Mouse (Mus musculus): ENCODE results near the gene Acot7. TPM values are rescaled to one million over a fixed set of nuclear protein-coding genes. Genes with fewer than 3 reads are reported as not detected.

The Acot7 gene
- polyA plus RNA-seq, 1 experiment from 2014 or later = 269 TPM

DNA sequence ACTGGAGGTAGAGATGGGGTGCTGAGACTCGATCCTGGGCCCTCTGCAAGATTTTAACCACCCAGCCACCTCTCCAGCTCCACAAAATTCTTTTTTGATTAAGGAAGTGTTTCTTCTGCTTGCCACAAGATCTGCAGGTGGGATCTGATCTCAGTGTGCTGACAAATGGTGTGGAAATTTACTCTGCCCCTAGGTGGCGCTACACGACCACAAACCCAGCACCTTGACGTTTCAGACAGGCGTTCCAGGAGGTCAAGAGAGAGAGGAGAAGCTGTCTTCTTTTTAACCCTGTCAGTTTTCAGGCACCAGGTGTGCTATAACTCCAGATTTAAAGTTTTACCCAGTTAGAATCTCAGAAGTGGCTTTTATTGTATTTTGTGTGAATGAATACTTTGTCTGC, 4.9 kb upstream of the Acot7 start:
- H3K4me3 ChIP-seq (replicated peaks; ENCODE audit: low read length) = no peak overlapping the region
- WGBS = under 1% methylated on average over 5 of the region's 5 CpGs
- peaks cover 3% of the 10 kb centered on the region; the same call in 1 of the 2 replicates for H3K4me1 ChIP-seq (replicated peaks; ENCODE audit: control insufficient read depth, insufficient read depth, low read length)
- no peak overlapping the region for H3K27ac ChIP-seq (ENCODE audit: low read length)
- no peak overlapping the region for H3K4me2 ChIP-seq (ENCODE audit: low read length)
- H3K36me3 ChIP-seq (ENCODE audit: control insufficient read depth, insufficient read depth) = no peaks in the 10 kb centered on the region
- 0 out of 2 replicates have a peak, but pooled peaks cover 2% of the 10 kb centered on the region for H3K9me3 ChIP-seq (ENCODE audit: control insufficient read depth, low read length)
- ATAC-seq = no peak
- H3K27me3 ChIP-seq (replicated peaks; ENCODE audit: control insufficient read depth, insufficient read depth, low read length) = peaks cover 3% of the 10 kb centered on the region
- H3K9ac ChIP-seq (replicated peaks; ENCODE audit: low read depth, low read length) = no peak overlapping the region

DNA sequence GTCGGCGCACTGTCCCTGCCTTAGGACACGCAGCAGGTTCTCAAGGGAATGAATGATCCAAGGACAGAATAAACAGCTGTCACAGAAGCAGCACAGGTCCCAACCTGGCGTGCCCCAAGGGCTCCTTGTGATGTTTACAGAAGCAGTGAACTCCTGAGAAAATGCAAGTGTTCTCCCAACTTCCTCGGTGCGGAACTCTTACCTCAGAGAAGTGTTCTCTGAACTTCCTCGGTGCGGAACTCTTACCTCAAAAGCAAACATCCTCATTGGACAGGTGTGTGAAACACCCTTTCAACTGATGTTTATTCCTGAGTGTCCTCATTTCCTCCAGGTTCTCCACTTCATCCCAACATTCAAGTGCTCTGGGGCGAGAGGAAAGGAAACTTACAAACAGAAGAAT, 4.0 kb upstream of the Acot7 start:
- H3K9me3 ChIP-seq (ENCODE audit: control insufficient read depth, low read length) = 0 out of 2 replicates have a peak, but pooled peaks cover 2% of the 10 kb centered on the region
- H3K27ac ChIP-seq (ENCODE audit: low read length) = no peak overlapping the region
- peaks cover 3% of the 10 kb centered on the region for H3K27me3 ChIP-seq (replicated peaks; ENCODE audit: control insufficient read depth, insufficient read depth, low read length)
- 83% methylated on average over 9 of the region's 9 CpGs for WGBS
- ATAC-seq = no peak
- H3K4me3 ChIP-seq (replicated peaks; ENCODE audit: low read length) = no peak overlapping the region
- H3K36me3 ChIP-seq (ENCODE audit: control insufficient read depth, insufficient read depth) = no peaks in the 10 kb centered on the region
- peaks cover 6% of the 10 kb centered on the region; the same call in 1 of the 2 replicates for H3K4me1 ChIP-seq (replicated peaks; ENCODE audit: control insufficient read depth, insufficient read depth, low read length)
- no peak overlapping the region for H3K4me2 ChIP-seq (ENCODE audit: low read length)
- no peak overlapping the region for H3K9ac ChIP-seq (replicated peaks; ENCODE audit: low read depth, low read length)

DNA sequence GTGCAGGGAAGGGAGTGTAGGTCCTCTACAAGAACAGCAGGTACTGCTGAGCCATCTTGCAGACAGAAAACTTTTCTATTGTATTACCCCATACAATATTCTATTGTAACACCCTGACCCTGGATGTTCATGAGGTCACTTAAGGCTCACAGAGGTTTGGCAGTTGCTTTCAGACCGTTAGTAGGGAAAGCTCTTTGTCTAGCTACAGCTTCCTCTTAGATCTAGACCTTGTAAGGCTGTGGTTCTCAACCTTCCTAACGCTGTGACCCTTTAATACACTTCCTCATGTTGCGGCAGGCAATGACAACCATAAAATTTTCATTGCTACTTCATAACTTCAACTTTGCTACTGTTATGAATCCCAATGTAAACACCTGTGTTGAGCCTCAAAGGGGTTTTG, 1.3 kb upstream of the Acot7 start:
- Histone ChIP-seq H3K27me3 (replicated peaks; ENCODE audit: control insufficient read depth, insufficient read depth, low read length) (peaks cover 3% of the 10 kb centered on the region), H3K36me3 (ENCODE audit: control insufficient read depth, insufficient read depth) (no peaks in the 10 kb centered on the region), H3K27ac (ENCODE audit: low read length) (no peak overlapping the region), H3K9ac (replicated peaks; ENCODE audit: low read depth, low read length) (no peak overlapping the region), H3K4me3 (replicated peaks; ENCODE audit: low read length) (no peak overlapping the region), H3K9me3 (ENCODE audit: control insufficient read depth, low read length) (0 out of 2 replicates have a peak, but pooled peaks cover under 1% of the 10 kb centered on the region), H3K4me2 (ENCODE audit: low read length) (no peak overlapping the region), H3K4me1 (replicated peaks; ENCODE audit: control insufficient read depth, insufficient read depth, low read length) (peaks cover 19% of the 10 kb centered on the region)
- ATAC-seq = no peak
- 82% methylated on average over 3 of the region's 3 CpGs for WGBS

DNA sequence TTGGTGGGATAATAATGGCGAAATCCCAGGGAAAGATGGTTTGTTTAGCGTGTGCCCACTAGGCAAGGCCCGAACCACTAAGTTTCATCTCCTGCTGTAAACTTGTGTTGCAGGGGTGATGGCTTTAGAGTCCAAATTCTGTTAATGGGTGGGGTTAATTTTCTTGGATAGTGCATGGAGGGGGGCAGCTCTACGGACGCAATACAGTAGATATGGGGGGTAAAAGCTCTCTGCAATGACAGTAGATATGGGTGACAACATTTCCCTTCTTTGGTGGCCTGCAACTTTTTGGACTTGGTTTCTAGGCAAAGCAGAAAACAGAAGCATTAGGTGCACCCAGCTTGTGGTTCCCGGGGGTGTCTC, 779 bp upstream of the Acot7 start:
- ATAC-seq = no peak
- peak overlapping the region; percentile 96 for H3K4me2 ChIP-seq (ENCODE audit: low read length)
- peak overlapping the region; percentile 88 for H3K4me3 ChIP-seq (replicated peaks; ENCODE audit: low read length)
- no peak overlapping the region for H3K27ac ChIP-seq (ENCODE audit: low read length)
- 69% methylated on average over 6 of the region's 6 CpGs for WGBS
- peaks cover 3% of the 10 kb centered on the region for H3K27me3 ChIP-seq (replicated peaks; ENCODE audit: control insufficient read depth, insufficient read depth, low read length)
- H3K4me1 ChIP-seq (replicated peaks; ENCODE audit: control insufficient read depth, insufficient read depth, low read length) = peaks cover 19% of the 10 kb centered on the region
- H3K36me3 ChIP-seq (ENCODE audit: control insufficient read depth, insufficient read depth) = no peaks in the 10 kb centered on the region
- no peaks in the 10 kb centered on the region for H3K9me3 ChIP-seq (ENCODE audit: control insufficient read depth, low read length)
- peak overlapping the region; percentile 90 for H3K9ac ChIP-seq (replicated peaks; ENCODE audit: low read depth, low read length)

DNA sequence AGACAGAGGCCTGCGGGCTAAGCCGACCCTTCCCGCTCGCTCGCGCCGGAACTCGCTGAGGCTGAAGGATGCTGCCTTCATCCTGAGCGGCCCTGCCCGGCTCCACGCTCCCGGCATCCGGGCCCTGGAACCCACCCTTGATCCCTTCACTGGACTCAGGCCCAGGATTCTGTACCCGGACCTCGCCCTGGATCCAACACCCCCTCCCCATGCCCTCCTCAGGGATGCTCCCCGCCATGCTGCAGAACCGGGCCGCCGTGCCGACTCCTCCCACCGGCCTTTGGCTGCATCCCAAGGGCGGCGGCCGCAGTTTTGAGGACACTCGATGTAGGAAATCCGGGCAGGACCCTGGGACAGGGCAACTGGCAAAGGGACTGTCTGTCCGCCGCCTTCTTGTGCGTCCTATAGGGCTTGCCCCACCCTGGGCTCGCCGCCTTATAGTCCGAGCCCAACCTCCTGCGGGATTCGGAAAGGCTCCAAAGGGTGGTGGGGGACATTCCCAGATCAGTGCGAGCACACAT, 470 bp downstream of the Acot7 start:
- Histone ChIP-seq H3K4me2 (ENCODE audit: low read length) (peak overlapping the region; percentile 92), H3K27ac (ENCODE audit: low read length) (no peak overlapping the region; the same call in 1 of the 2 replicates), H3K36me3 (ENCODE audit: control insufficient read depth, insufficient read depth) (no peaks in the 10 kb centered on the region), H3K9ac (replicated peaks; ENCODE audit: low read depth, low read length) (peak overlapping the region; percentile 74), H3K4me3 (replicated peaks; ENCODE audit: low read length) (peak overlapping the region; percentile 88), H3K9me3 (ENCODE audit: control insufficient read depth, low read length) (no peaks in the 10 kb centered on the region), H3K27me3 (replicated peaks; ENCODE audit: control insufficient read depth, insufficient read depth, low read length) (peaks cover 3% of the 10 kb centered on the region), H3K4me1 (replicated peaks; ENCODE audit: control insufficient read depth, insufficient read depth, low read length) (peaks cover 19% of the 10 kb centered on the region)
- ATAC-seq = peak; percentile 70
- under 1% methylated on average over 35 of the region's 35 CpGs for WGBS

DNA sequence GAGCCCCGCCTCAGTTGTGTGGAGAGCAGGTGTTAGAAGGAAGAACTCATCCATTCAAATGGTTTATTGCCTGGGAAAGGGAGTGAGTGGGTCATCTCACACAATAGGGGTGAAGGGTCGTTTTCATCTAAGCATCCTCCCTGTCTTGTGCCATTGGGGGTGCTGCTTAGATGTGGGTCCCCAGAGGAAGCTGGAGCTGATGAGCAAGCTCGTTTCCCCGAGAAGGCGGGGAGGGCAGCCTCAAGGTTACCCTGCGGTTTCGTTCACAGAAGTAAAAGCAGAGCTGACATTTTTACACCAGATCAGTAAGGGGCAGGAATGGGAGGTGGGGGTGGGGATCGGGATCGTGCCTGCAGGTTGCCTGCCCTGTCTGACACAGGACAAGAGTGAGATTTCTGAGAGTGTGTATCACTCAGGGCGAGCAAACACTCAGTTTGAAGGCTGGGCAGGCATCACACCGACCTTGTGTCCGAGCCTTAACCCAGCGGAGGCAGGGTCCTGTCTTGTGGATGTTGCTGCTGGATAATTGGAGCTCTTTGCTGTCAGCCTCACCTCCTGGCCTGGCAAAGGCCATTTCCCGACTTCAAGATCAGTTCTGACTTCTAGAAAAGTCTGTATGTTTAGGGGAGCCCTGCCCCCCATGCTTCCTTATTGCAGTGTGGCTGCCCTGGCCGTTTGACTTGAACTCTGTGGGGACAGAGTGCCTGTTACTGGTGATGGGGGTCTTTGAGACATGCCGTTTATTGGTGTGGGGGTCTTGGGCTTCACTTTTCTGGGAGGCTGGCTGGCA, 1.2 kb downstream of the Acot7 start:
- Histone ChIP-seq H3K27ac (ENCODE audit: low read length) (no peak overlapping the region), H3K27me3 (replicated peaks; ENCODE audit: control insufficient read depth, insufficient read depth, low read length) (peaks cover 3% of the 10 kb centered on the region; the same call in 1 of the 2 replicates), H3K36me3 (ENCODE audit: control insufficient read depth, insufficient read depth) (no peaks in the 10 kb centered on the region), H3K4me2 (ENCODE audit: low read length) (peak overlapping the region; percentile 92), H3K4me3 (replicated peaks; ENCODE audit: low read length) (peak overlapping the region; percentile 88), H3K9ac (replicated peaks; ENCODE audit: low read depth, low read length) (peak overlapping the region; percentile 74), H3K4me1 (replicated peaks; ENCODE audit: control insufficient read depth, insufficient read depth, low read length) (peaks cover 19% of the 10 kb centered on the region), H3K9me3 (ENCODE audit: control insufficient read depth, low read length) (no peaks in the 10 kb centered on the region)
- no peak for ATAC-seq
- WGBS = 28% methylated on average over 16 of the region's 16 CpGs

DNA sequence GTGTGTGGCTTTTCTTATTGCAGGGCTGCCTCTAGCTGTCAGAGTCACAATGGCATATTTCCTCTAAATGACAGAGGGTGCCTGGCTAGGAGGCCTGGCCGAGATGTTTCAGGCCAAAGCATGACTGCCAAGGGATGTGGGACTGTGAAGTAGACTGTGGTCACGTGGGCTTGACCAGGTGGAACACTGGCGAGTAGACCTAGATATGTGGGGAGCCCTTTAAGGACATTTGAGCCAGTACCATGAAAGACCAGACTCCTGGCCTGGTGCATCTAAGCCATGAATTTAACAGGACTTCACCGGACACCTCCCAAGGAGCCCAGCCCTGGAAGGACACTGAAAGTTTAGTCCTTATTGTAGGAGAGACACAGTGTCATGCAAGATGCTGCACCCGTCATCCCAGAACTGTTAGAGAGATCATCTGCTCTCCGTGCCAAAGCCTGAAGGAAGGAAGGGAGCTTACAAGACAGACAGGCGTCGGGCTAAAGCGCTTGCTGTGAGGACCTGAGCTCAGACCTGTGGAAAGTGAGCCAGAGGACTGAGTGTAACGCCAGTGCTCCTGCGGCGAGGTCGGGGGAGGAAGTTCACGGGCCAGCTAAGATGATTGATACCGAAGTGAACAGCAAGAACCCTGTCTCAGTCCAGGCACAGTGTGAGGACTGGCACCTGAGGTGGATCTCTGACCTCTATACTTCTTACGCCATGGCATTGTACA, 2.2 kb downstream of the Acot7 start:
- Histone ChIP-seq H3K4me2 (ENCODE audit: low read length) (peak overlapping the region; percentile 92; the same call in 1 of the 2 replicates), H3K36me3 (ENCODE audit: control insufficient read depth, insufficient read depth) (no peaks in the 10 kb centered on the region), H3K4me1 (replicated peaks; ENCODE audit: control insufficient read depth, insufficient read depth, low read length) (peaks cover 28% of the 10 kb centered on the region), H3K9ac (replicated peaks; ENCODE audit: low read depth, low read length) (no peak overlapping the region), H3K27ac (ENCODE audit: low read length) (no peak overlapping the region), H3K9me3 (ENCODE audit: control insufficient read depth, low read length) (no peaks in the 10 kb centered on the region), H3K27me3 (replicated peaks; ENCODE audit: control insufficient read depth, insufficient read depth, low read length) (peaks cover 3% of the 10 kb centered on the region; the same call in 1 of the 2 replicates), H3K4me3 (replicated peaks; ENCODE audit: low read length) (no peak overlapping the region)
- no peak for ATAC-seq
- WGBS = 89% methylated on average over 16 of the region's 16 CpGs

DNA sequence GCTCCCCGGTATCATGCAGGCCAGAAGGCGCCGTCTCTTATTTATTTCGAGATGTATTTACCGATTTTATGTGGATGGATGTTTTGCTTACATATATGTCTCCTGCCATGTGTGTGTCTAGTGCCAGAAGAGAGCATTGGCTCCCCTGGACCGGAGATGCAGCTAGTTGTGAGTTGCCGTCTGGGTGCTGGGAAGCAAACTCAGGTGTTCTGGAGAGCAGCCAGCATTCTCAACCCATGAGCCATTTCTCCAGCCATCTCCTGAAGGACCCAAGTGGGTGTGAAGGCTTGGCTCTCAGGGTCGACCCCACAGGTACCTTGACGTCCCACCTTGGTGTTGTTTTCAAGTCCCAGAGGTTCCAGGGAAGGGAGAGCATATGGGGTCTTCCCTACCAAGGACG, 4.3 kb downstream of the Acot7 start:
- Histone ChIP-seq H3K9me3 (ENCODE audit: control insufficient read depth, low read length) (no peaks in the 10 kb centered on the region), H3K27ac (ENCODE audit: low read length) (no peak overlapping the region), H3K9ac (replicated peaks; ENCODE audit: low read depth, low read length) (no peak overlapping the region), H3K27me3 (replicated peaks; ENCODE audit: control insufficient read depth, insufficient read depth, low read length) (no peaks in the 10 kb centered on the region), H3K36me3 (ENCODE audit: control insufficient read depth, insufficient read depth) (no peaks in the 10 kb centered on the region), H3K4me1 (replicated peaks; ENCODE audit: control insufficient read depth, insufficient read depth, low read length) (peaks cover 44% of the 10 kb centered on the region), H3K4me2 (ENCODE audit: low read length) (no peak overlapping the region), H3K4me3 (replicated peaks; ENCODE audit: low read length) (no peak overlapping the region)
- no peak for ATAC-seq
- 88% methylated on average over 10 of the region's 10 CpGs for whole genome bisulfite sequencing

DNA sequence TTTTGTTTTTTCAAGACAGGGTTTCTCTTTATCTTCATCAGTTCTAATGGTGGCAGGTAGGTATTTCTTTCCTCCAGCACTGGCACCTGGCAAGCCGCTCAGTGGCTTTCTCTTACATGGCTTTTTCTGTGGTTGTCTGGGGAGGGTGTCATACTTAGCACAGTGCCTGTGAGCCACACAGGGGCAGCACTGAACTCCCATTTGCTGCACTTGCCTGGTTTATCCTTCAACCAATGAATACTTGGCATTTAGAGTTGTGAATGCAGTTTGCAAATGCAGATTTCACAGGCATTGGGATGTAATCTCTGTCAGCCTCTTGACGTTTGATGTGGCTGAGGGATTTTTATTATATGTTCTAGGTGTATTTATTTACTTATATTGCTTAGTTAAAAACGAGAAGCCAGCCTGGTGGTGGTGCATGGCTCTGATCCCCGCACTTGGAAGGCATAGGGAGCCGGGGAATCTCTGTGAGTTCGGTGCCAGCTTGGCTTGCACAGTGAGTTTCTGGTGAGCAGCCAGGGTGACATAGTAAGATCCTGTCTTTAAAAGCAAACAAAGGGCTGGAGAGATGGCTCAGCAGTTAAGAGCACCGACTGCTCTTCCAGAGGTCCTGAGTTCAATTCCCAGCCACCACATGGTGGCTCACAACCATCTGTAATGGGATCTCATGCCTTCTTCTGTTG, 6.6 kb downstream of the Acot7 start:
- Histone ChIP-seq H3K9me3 (ENCODE audit: control insufficient read depth, low read length) (no peaks in the 10 kb centered on the region), H3K4me1 (replicated peaks; ENCODE audit: control insufficient read depth, insufficient read depth, low read length) (peaks cover 34% of the 10 kb centered on the region), H3K9ac (replicated peaks; ENCODE audit: low read depth, low read length) (no peak overlapping the region), H3K36me3 (ENCODE audit: control insufficient read depth, insufficient read depth) (no peaks in the 10 kb centered on the region), H3K27me3 (replicated peaks; ENCODE audit: control insufficient read depth, insufficient read depth, low read length) (no peaks in the 10 kb centered on the region), H3K27ac (ENCODE audit: low read length) (peak overlapping the region; percentile 64), H3K4me3 (replicated peaks; ENCODE audit: low read length) (no peak overlapping the region), H3K4me2 (ENCODE audit: low read length) (no peak overlapping the region)
- peak; percentile 57; the same call in 1 of the 2 replicates for ATAC-seq
- 36% methylated on average over 7 of the region's 7 CpGs for WGBS

Measured in forebrain, embryonic 16.5 days (tissue).